Mouse (Mus musculus) adipocyte (in vitro differentiated cells): ENCODE data around the gene Slc4a4.

Source experiments
- DNase-seq: peaks from one replicate; pipeline ENCODE4 v3.0.0-alpha.2; 2016; ENCODE audit warnings: low spot score

Gene Slc4a4

GRCm38 (mm10) chr5:88917221-88917620 lies 30.6 kb downstream of the Slc4a4 start:
- no peak for DNase-seq

GRCm38 (mm10) chr5:88917630-88918029 lies 31.0 kb downstream of the Slc4a4 start:
- DNase-seq = peak; percentile 36

DNA sequence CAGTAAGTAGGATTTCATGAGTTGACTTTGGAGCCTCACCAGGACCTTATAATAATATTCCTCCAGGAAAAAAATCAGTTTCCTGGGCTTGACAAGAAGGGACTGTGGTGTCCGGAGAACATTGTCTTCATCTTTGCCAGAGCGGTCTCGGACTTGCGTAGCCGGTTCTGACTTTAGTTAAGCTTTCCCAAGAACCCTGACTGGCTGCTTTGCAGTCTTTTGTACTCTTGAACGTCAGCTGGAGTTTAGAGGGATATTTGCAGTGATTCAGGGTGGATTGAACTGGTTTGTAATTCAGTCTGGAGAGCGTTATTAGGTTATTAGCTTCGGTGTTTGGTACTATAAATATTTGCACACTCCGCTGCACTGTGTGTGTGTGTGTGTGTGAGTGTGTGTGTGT lies 31.9 kb downstream of the Slc4a4 start:
- DNase-seq = no peak

DNA sequence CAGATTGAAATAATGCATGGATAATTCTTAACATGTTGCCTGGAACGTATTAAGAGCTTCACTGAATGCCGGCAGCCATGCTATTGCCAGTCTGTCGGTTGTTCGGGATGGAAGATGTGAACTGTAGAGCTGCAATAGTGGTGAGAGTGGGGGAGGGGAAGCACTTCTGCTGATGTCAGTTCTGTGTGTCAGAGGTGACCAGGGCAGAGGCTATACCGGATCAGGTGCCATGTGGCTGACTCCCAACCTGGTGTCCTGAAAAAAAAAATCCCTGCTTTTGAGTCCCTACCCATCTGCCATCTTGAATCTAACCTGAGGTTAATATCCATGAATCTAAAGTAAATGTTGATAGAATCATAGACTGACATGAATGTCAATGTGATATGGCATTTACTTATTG lies 39.0 kb downstream of the Slc4a4 start:
- DNase-seq = no peak

GRCm38 (mm10) chr5:88928201-88928916 lies 41.7 kb downstream of the Slc4a4 start:
- peak; percentile 60 for DNase-seq

- DNase-seq = peak; percentile 65
Measured at GRCm38 (mm10) chr5:88929392-88930094, 42.9 kb downstream of the Slc4a4 start.

GRCm38 (mm10) chr5:88930129-88930528 lies 43.5 kb downstream of the Slc4a4 start:
- no peak for DNase-seq

DNA sequence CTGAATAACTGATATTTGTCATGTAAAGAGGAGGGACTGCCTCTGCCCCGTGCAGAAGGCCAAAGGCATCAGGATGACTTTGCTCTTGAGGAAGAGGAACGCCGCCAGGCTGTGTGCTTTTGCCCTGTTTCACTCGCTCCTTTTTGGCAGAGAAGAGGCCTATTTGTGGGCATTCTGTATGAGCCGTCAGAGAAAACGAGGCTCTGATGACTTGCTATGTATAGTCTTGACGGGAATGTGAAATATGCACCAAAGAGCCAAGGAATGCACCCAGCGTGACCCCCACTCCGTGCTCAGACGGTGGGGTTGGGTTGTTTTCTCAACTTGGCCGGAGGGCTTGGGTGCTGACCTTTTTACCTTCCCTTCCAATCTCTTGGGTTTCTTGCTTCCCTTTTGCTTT lies 44.0 kb downstream of the Slc4a4 start:
- no peak for DNase-seq

- no peak for DNase-seq
Measured at GRCm38 (mm10) chr5:88931176-88931575, 44.6 kb downstream of the Slc4a4 start.

- no peak for DNase-seq
Measured at GRCm38 (mm10) chr5:88933454-88933853, 46.8 kb downstream of the Slc4a4 start.

GRCm38 (mm10) chr5:88933946-88934345 lies 47.3 kb downstream of the Slc4a4 start:
- DNase-seq = no peak

GRCm38 (mm10) chr5:88938208-88938607 lies 51.6 kb downstream of the Slc4a4 start:
- DNase-seq = no peak

GRCm38 (mm10) chr5:88939151-88939550 lies 52.5 kb downstream of the Slc4a4 start:
- no peak for DNase-seq

DNA sequence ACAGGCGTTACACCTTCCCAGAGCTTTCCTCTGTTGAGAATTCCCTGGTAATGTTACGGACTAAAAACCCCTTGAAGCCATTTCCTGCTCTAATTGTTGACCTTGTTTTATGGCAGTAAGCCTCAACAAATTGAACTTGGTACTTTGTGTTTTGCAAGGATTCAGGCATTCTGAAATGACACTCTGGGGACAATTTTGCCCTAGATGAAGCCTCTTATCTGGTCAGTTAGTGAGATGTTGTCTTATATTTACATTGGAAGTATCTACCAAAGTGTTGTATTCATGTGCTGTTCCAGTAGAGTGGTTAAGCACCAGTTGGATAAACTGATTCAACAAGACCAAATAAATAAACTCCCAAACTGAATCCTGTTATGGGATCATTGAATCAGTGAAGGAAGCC lies 53.2 kb downstream of the Slc4a4 start:
- no peak for DNase-seq

- no peak for DNase-seq
Measured at GRCm38 (mm10) chr5:88941905-88942304, 55.3 kb downstream of the Slc4a4 start.

GRCm38 (mm10) chr5:88945661-88946339 lies 59.2 kb downstream of the Slc4a4 start:
- no peak for DNase-seq

DNA sequence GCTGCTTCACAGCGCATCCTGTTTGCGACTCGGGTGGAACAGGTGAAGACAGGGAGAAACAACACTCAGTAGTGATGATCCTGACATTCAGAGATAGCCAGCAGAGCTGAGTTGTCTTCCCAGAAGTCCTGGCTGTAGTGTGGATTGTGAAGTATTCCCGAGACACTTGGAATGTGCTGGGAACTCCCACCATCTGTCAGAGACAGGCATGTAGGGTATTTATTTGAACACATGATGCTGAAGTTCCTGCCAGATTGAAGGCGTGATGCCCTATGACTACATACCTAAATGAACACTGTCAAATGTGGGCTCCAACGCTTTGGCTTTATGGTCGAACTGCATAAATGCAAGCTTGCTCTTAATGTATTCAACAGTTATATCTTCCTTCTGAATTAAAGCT lies 63.7 kb downstream of the Slc4a4 start:
- DNase-seq = no peak

- DNase-seq = no peak
Measured at GRCm38 (mm10) chr5:88952757-88953577, 66.3 kb downstream of the Slc4a4 start.

DNA sequence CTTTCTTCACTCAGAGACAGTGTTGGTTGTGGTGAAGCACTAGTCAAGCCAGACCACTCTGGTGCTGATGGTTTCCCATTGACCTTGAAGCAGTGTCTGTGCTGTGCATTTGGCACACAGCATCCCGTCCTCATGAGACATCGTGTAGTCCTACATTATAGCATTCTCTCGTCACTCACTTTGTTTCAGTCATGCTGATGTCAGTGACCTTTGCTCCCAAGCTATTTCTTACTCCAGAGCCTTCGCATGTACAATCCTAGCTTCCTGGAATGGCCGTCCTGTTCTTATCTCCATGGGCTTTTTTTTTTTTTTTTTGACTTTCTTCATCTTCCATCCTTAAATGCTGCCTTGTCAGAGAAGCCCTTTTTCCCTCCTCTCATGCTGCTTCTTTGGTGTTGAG lies 71.1 kb downstream of the Slc4a4 start:
- no peak for DNase-seq

DNA sequence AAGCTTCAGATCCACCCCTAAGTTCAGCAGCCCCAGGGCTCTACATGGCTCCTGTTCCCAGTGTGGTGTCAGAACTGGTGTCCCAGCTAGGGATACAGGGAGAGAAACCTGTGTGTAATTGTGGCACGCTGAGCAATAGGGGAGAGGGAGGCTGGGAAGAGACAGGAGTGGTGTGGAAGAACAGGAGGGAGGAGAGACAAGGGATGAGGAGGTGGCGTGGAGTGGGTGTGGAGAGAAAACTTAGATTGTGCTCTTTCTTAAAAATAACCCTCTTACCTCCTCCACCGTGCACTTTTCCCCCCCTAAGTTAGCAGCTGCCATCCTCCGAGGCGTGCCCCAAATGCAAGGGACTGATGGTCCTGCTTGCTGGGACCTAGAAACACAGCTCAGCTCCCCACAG lies 72.3 kb downstream of the Slc4a4 start:
- DNase-seq = no peak

DNA sequence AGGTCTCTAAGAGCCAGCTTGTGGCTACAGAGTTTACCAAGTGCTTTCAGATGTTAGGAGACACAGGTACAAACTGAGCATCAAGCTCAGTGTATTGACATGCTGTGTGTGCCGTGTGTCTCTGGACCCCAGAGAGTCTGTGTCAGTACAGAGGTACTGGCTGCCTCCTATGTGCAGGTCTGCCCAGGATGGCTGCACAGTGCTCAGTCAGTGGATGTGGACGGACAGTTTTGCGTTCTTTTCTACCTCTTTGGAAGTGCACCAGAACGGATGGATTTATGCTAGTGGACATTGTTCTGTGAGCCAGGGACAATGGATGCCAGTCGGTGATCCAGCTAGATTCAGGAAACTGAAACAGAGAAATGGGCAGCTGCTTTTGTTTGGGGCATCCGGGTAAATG lies 72.8 kb downstream of the Slc4a4 start:
- no peak for DNase-seq
